Mouse (Mus musculus) heart, postnatal 25 days (tissue): ENCODE results near the gene Ncl. TPM values are rescaled to one million over a fixed set of nuclear protein-coding genes. Genes with fewer than 3 reads are reported as not detected.

Experiments used
- DNase-seq: peaks from one replicate; pipeline ENCODE4 v3.0.0; 2022; ENCODE audit warnings: low spot score
- intact Hi-C: fragments of 180-260 bp; cut with DNase I; formaldehyde crosslinking; loops from one replicate; pipeline ENCODE4 v1.15.1; 2025
- total RNA-seq, 2 experiments: library from RNA; stranded (reverse); gene quantifications; 2 replicates each; pipeline ENCODE4 v1.2.3; 2021

Ncl gene
- total RNA-seq, 2 experiments from 2014 or later: 102 to 113 TPM

- DNase-seq: peak; percentile 31
- intact Hi-C loops: loop anchor here (1.0 kb wide), 2 partner anchors 125 to 160 kb away; no protein-coding TSS in a partner anchor
Observed at GRCm38 (mm10) chr1:86339156-86339812, 19.9 kb downstream of the Ncl start.

GRCm38 (mm10) chr1:86336330-86336729, 22.9 kb downstream of the Ncl start:
- intact Hi-C loops: no loop called here
- DNase-seq: no peak

GRCm38 (mm10) chr1:86320822-86321413, 38.3 kb downstream of the Ncl start:
- DNase-seq: no peak
- intact Hi-C loops: no loop called here

DNA sequence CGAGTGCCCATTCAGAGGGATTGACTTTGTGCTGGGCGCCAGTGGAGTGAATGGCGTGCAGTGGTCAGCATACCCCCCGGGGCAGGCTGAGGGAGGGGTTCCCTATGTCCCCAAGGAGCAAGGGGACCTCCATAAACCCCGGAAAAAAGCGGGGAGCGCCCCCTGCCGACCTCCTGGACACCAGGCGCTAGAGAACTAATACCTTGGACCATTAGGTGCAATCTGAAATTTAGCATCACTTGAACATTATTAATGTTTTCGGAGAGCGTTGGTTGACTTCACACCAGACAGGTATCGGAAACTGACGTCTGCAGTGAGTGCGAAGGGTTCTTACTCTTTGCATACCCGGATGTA, 45.5 kb downstream of the Ncl start:
- intact Hi-C loops: no loop called here
- no peak for DNase-seq

- intact Hi-C loops: no loop called here
- no peak for DNase-seq
Observed at GRCm38 (mm10) chr1:86313096-86313771, 46.0 kb downstream of the Ncl start.

GRCm38 (mm10) chr1:86312269-86312668, 46.9 kb downstream of the Ncl start:
- intact Hi-C loops: no loop called here
- no peak for DNase-seq

DNA sequence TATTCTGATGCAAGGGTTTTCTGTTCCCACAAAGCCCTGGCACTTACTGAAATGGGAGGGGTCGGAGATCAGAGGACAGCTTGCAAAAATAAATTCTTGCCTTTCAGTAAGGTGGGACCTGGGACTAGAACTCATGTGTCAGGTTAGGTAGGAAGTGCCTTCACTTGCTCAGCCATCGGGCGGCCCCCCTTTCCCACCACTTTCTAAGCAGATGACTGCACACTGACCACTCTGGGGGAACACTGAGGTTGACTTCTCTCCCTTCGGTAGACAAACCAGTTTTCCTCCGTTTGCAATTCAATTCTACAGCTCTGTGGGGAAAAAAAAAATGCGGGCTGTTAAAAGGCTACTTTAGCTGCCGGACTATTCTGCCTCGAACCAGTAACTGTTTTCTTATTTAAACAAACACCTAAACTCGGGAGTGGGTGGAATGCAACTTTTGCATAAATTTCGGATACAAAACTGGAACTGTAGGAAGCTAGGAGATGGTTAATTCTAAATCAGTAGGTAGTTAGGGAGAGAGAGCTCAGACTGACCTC, 47.7 kb downstream of the Ncl start:
- intact Hi-C loops: no loop called here
- no peak for DNase-seq

- intact Hi-C loops: no loop called here
- no peak for DNase-seq
Observed at GRCm38 (mm10) chr1:86310536-86311310, 48.5 kb downstream of the Ncl start.

DNA sequence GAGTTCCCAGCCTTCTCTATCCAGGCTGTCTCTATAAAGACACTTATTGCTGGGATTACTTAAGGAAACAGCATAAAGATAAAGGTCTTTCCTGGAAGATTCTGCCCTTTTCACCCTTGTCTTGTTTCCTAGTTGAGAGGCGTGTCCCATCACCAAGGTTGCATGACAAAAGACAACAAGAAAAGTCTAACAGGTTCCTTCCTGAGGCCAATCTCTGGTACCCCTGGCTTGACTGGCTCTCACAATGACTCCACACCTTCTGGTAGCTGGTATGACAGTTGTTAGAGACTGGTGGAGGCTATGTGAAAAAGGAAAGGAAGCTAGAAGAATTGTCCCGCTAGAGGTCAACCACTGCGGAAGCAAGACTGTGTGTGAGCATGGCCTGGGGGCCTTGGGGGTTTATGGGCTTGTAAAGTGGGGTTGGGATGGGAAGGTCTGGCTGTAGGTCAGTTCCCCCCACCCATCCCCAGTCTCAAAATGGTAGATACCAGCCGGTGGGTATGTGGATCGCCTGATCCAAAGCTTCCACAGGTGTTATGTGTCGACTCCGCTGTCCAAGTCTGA, 49.8 kb downstream of the Ncl start:
- no peak for DNase-seq
- intact Hi-C loops: no loop called here

- no peak for DNase-seq
- intact Hi-C loops: no loop called here
Observed at GRCm38 (mm10) chr1:86307871-86308641, 51.1 kb downstream of the Ncl start.

GRCm38 (mm10) chr1:86307177-86307762, 51.9 kb downstream of the Ncl start:
- intact Hi-C loops: no loop called here
- no peak for DNase-seq

- intact Hi-C loops: no loop called here
- DNase-seq: no peak
Observed at GRCm38 (mm10) chr1:86306686-86307085, 52.5 kb downstream of the Ncl start.

- DNase-seq: no peak
- intact Hi-C loops: no loop called here
Observed at GRCm38 (mm10) chr1:86303873-86304250, 55.3 kb downstream of the Ncl start.

- DNase-seq: peak; percentile 37
- intact Hi-C loops: no loop called here
Observed at GRCm38 (mm10) chr1:86303063-86303872, 55.9 kb downstream of the Ncl start.

DNA sequence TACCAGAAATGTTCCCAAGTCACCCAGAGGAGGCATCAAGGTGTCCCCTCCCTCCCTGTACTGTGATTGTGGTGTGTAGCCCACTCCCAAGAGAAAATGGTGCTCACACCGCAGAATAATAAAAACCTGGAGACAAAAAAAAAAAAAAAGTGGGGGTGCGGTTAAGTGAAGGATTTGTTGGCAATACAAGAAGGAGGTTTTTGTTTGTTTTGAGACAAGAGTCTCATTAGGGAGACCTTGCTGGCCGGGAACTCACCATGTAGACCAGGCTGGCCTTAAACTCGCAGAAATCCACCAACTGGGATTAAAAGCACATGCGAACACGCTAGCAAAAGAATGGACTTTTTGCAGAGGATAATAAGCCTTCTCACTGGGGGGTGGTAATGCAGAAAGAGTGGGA, 56.7 kb downstream of the Ncl start, which contains the start of gene B3gnt7:
B3gnt7 (plus strand) TSS at position 301 of the 400 bp plus-strand sequence.
- no peak for DNase-seq
- intact Hi-C loops: no loop called here

DNA sequence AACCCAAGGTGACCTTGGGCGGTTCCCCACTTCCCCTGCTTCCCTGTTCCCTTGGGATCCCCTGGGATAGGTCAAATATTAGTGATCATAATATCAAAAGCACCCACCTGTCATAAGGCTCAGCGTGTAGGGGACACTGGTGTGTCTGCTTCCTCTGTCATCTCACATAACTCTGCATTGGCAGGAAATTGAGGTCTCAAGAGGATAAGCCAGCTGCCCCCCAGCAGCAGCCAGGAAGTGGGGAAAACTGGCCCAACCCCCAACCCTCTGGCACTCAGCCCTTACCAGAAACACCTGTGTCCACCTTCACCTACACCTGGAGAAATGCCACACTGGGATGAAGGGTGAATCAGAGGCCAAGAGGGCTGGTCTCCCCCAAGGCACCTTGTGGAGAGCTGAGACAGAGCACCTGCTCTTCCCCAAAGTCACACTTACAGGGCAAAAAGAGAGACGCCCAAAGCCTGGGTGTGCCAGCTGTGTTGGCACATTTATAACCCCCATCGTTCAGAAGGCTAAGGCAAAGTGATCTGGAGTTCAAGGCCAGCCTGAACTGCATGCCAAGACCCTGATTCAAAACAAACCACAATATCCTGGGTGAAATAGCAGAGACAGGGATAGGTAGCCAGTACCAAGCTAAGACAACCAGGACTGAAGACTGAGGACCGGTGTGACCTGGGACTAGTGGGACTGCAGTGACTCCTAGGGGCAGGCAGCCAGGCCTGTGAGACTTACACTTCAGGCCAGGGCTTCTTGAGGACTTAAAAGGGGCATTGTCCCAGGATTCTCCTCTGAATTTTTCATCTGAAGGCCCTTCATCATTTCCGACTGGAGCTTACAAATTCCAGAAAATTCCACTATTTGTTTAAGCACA, 57.7 kb downstream of the Ncl start:
- no peak for DNase-seq
- intact Hi-C loops: no loop called here

DNA sequence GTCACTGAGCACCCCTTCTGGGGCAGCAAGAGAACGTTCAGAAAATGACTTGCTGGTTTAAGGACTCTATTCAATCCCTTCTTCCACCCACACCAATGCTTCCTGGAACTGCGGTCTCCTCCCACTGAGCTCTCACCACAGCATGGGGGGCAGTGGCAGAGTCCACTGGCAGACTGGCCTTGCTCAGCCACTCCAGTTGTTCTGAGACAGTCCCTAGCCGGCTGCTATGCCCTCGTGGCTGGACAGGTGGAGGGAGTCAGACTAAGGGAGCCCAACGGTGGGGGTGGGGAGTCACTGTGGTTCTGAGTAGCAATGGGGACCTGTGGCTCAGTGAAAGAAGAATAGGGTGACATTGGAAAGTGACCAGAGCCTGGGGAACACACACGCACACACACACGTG, 58.5 kb downstream of the Ncl start:
- intact Hi-C loops: no loop called here
- DNase-seq: no peak
